Mouse (Mus musculus) E14TG2a.4 (cell line): ENCODE results near the gene Pccb.

Source experiments
- H3K27me3 ChIP-seq: 2 replicates; pipeline ENCODE4 v1.6.1; 2014; ENCODE audit warnings: low read length, control low read depth; ENCODE audit not compliant: insufficient read depth
- H3K36me3 ChIP-seq: 2 replicates; pipeline ENCODE4 v1.6.1; 2014; ENCODE audit warnings: low read length, control low read depth; ENCODE audit not compliant: insufficient read depth
- H3K4me1 ChIP-seq: replicated peaks from 2 replicates; pipeline ENCODE4 v1.6.1; 2014; ENCODE audit warnings: low read depth, low read length, control low read depth
- H3K4me3 ChIP-seq: replicated peaks from 2 replicates; pipeline ENCODE4 v1.5.1; 2014; ENCODE audit warnings: mild to moderate bottlenecking, low read length
- H3K9me3 ChIP-seq: 2 replicates; pipeline ENCODE4 v1.6.1; 2014; ENCODE audit warnings: low read length, control low read depth
- CTCF ChIP-seq: conservative IDR thresholded peaks from 2 replicates; pipeline ENCODE4 v1.5.1; 2014; ENCODE audit warnings: low read length
- NANOG ChIP-seq: IDR thresholded peaks from 2 replicates; pipeline ENCODE4 v1.6.1; 2014; ENCODE audit warnings: borderline replicate concordance, low read length, mixed read lengths
- POU5F1 ChIP-seq: IDR thresholded peaks from 2 replicates; pipeline ENCODE4 v1.6.1; 2014; ENCODE audit warnings: low read length, borderline replicate concordance

Pccb gene

GRCm38 (mm10) chr9:100984381-100985310, 50.1 kb downstream of the Pccb start:
- Histone ChIP-seq H3K36me3 (no peaks in the 10 kb centered on the region; the same call in 1 of the 2 replicates), H3K9me3 (peaks cover 10% of the 10 kb centered on the region), H3K4me1 (peaks cover 36% of the 10 kb centered on the region), H3K27me3 (no peaks in the 10 kb centered on the region), H3K4me3 (peak overlapping the region; percentile 32; the same call in 1 of the 2 replicates)
- TF ChIP-seq CTCF (no peak), POU5F1 (no peak), NANOG (no peak)

DNA sequence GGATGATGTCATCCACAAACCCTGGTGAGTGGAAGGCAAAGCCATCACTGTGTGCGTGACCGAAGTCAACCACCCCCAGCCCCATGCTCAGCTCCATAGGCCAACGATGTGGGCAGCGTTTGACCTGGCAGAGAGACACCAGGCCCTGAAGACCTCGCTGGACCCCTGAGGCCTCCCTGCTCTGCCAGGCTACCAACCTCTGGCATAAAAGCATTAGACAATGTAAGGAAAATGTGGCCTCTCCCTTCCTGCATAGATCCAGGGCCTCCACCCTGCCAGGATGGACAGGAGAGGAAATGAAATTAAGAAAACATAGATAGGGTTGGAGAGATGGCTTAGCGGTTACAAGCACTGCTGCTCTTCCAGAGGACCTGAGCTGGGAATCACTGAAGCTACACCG, 51.9 kb downstream of the Pccb start:
- peaks cover 53% of the 10 kb centered on the region for H3K4me1 ChIP-seq
- TF ChIP-seq POU5F1 = no peak
- TF ChIP-seq NANOG = no peak
- no peak for TF ChIP-seq CTCF
- H3K27me3 ChIP-seq = no peaks in the 10 kb centered on the region
- no peaks in the 10 kb centered on the region; the same call in 1 of the 2 replicates for H3K36me3 ChIP-seq
- H3K4me3 ChIP-seq = no peak overlapping the region
- H3K9me3 ChIP-seq = no peaks in the 10 kb centered on the region

GRCm38 (mm10) chr9:100979260-100979659, 55.4 kb downstream of the Pccb start:
- H3K9me3 ChIP-seq = peaks cover 20% of the 10 kb centered on the region
- no peaks in the 10 kb centered on the region for H3K36me3 ChIP-seq
- no peaks in the 10 kb centered on the region for H3K27me3 ChIP-seq
- TF ChIP-seq POU5F1 (no peak), NANOG (no peak), CTCF (no peak)
- H3K4me1 ChIP-seq = peaks cover 39% of the 10 kb centered on the region
- no peak overlapping the region for H3K4me3 ChIP-seq

DNA sequence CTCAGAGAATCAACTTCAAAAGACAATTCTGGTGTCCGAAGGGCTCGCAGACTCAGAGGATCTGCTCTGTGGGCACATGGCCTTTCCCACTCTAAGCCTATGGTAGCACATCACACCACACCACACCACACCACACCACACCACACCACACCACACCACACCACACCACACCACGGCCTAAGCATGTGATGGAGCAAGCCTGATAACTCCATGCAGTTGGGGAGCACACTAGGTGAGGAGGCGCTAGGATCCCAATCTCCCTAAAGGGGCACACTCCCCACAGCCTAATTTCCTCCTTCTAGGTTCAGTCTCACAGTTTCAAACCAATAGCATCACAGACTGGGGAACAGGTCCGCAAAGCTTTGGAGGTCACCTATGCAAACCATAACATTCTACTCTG, 56.0 kb downstream of the Pccb start:
- no peak for TF ChIP-seq CTCF
- TF ChIP-seq POU5F1 = no peak
- TF ChIP-seq NANOG = no peak

DNA sequence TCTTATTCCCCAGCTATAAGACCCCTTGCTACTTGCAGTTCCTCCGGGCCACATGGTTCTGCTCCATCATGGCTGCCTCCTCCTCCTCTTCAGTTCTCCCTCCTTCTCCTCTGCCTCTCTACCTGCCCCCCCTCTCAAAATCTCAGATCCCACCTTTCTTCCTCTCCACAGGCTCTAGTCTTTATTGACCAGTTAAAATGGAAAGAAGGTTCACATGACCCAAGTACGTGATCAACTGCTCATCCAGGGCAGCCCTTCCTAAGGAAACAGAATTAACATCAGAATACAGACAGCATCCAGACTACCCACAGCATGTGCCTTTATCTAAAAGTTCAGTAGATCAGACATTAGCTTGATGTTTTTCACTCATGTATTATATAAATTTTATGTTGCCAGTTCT, 65.2 kb downstream of the Pccb start:
- Histone ChIP-seq H3K4me1 (peaks cover 43% of the 10 kb centered on the region), H3K27me3 (no peaks in the 10 kb centered on the region), H3K9me3 (peaks cover 15% of the 10 kb centered on the region), H3K4me3 (peak overlapping the region; percentile 81), H3K36me3 (peaks cover 26% of the 10 kb centered on the region)
- TF ChIP-seq NANOG (no peak), POU5F1 (no peak), CTCF (no peak)

More for the DNA sequence above, 56.0 kb downstream of the Pccb start:
- H3K9me3 ChIP-seq = peaks cover 26% of the 10 kb centered on the region
- H3K4me3 ChIP-seq = no peak overlapping the region
- H3K4me1 ChIP-seq = peaks cover 35% of the 10 kb centered on the region
- no peaks in the 10 kb centered on the region for H3K27me3 ChIP-seq
- H3K36me3 ChIP-seq = no peaks in the 10 kb centered on the region

DNA sequence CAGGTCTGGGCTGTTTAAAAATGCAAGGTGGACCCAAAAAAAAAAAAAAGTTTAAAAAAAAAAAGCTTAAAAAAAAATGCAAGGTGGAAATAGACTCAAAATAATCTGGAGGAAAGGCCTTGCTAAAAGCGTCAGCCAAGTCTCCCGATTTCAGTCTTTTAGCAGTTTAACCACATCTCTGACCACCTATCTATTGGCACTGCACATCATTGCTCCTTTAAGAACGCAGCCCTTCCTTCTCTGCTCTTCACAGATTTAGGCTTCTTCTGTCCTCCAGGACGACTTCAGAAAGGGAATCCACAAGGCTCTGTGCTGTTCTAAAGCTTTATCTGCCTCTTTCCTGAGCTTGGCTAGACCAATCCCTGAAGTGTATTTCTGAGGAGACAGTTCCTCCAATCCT, 70.6 kb downstream of the Pccb start:
- Histone ChIP-seq H3K4me3 (peak overlapping the region; percentile 48), H3K36me3 (peaks cover 76% of the 10 kb centered on the region), H3K4me1 (peaks cover 81% of the 10 kb centered on the region), H3K9me3 (no peaks in the 10 kb centered on the region), H3K27me3 (no peaks in the 10 kb centered on the region)
- no peak for TF ChIP-seq CTCF
- TF ChIP-seq NANOG = no peak
- TF ChIP-seq POU5F1 = no peak

DNA sequence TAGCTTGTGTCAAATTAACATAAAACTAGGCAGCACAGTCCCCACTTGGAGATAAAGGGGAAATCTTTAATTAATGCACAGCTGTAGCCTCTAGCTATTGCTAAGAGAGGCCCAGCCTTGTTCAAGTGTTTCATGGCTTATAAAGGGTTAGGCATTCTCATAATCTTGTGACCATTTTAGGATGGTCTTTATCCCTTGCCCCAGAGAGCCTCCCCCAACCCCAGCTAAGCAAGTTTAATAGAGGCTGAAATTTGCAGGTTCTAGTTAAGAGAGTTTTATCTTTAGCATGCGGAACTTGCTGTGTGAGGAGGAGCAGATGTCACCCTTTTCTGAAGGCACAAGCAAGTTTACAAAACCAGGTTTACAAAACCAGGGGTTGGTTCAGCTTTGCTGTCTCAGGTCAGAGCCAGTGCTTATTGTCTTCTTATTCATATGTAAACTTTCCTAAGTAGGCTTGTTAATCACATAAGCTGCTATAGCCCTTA, 71.2 kb downstream of the Pccb start:
- Histone ChIP-seq H3K4me3 (peak overlapping the region; percentile 48), H3K9me3 (no peaks in the 10 kb centered on the region), H3K27me3 (no peaks in the 10 kb centered on the region), H3K4me1 (peaks cover 88% of the 10 kb centered on the region), H3K36me3 (peaks cover 82% of the 10 kb centered on the region)
- TF ChIP-seq POU5F1 (no peak), NANOG (no peak), CTCF (no peak)

- H3K9me3 ChIP-seq = no peaks in the 10 kb centered on the region
- peak overlapping the region; percentile 48; the same call in 1 of the 2 replicates for H3K4me3 ChIP-seq
- TF ChIP-seq NANOG (no peak), CTCF (no peak), POU5F1 (no peak)
- no peaks in the 10 kb centered on the region for H3K27me3 ChIP-seq
- H3K4me1 ChIP-seq = peaks cover 90% of the 10 kb centered on the region
- peaks cover 84% of the 10 kb centered on the region for H3K36me3 ChIP-seq
Observed at GRCm38 (mm10) chr9:100962903-100963427, 71.7 kb downstream of the Pccb start.
